Mouse (Mus musculus) heart, postnatal 25 days (tissue): Measurements from ENCODE around the gene Sox6. TPM values are rescaled to one million over a fixed set of nuclear protein-coding genes. Genes with fewer than 3 reads are reported as not detected.
"Not testable (repeated sequence)": the region's sequence is repeated elsewhere in the genome, so short reads cannot be mapped to it uniquely, and the experiment has no call there.

Source experiments
- DNase-seq: peaks from one replicate; pipeline ENCODE4 v3.0.0; 2022; ENCODE audit warnings: low spot score
- intact Hi-C: fragments of 180-260 bp; cut with DNase I; formaldehyde crosslinking; loops from one replicate; pipeline ENCODE4 v1.15.1; 2025
- total RNA-seq, 2 experiments: library from RNA; stranded (reverse); gene quantifications; 2 replicates each; pipeline ENCODE4 v1.2.3; 2021

The Sox6 gene
- total RNA-seq, 2 experiments from 2014 or later = 27.4 to 36.9 TPM

DNA sequence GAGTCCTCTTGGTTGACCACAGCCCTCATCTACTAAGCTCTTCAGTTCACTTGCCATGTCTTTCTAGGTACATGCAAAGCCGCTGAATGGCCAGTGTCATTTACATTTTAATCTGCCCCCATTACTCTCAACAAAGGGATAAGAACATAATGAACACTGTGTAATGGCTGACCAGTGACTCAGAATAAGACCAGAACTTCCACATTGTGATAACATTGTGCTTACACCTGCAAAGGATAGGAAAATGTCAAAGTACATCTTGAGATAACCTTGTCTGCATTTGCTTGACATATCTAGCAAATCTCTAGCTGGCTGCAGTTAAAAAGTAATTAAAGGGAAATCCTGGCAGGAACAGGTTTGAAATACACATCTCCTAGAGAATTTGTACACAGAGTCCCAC lies 431.1 kb downstream of the Sox6 start:
- intact Hi-C loops = no loop called here
- no peak for DNase-seq

DNA sequence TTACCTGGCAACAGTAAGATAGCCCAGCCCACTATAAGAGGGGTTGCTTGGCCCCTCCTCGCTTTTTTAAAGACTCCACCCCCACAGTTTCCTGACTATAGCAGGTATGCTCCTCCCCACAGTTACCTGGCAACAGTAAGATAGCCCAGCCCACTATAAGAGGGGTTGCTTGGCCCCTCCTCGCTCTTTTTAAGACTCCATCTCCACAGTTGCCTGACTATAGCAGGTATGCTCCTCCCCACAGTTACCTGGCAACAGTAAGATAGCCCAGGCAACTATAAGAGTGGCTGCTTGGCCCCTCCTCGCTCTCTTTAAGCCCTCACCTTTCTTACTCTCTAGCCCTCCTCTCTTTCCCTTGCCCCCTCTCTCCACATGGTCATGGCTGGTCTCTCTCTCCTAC lies 432.5 kb downstream of the Sox6 start:
- intact Hi-C loops, DNase-seq: not testable (repeated sequence)

DNA sequence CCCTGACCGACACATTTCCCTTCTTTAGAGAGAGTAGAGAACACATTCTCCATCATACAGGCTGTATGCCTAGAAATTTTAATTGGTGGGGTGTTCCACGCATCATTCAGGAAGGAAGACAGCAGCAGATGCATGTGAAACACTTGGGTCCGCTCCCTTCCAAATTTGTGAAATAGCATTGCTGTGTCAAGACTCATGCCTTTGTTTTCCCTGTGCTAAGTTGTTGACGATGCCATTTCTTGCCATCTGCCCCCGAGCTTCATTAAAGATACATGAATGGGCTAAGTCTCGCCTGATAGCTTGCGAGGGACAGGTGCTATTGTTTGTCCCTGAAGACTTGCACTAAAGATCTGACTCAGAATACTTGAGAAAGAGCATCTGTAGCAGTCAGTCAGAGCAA lies 433.7 kb downstream of the Sox6 start:
- intact Hi-C loops = no loop called here
- DNase-seq = no peak

DNA sequence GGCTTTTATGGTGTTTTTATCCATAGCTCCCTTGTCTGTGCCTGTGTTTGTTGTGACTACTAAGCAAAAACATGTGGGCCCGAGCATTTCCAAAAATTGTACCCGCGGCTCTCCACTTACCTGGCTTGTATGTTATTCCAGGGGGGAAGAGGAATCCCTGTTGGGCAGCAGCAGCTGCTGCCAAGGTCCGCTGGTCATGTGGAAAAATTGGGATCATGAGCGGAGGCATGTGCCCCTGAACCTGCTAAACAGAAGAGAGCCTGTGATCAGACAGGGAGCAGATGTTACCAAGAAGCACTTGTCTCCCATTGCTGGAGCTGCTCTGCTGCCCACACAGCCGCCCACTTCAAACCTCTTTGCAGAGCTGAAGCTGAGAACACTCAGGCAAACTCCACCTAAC lies 441.2 kb downstream of the Sox6 start:
- intact Hi-C loops = no loop called here
- no peak for DNase-seq

DNA sequence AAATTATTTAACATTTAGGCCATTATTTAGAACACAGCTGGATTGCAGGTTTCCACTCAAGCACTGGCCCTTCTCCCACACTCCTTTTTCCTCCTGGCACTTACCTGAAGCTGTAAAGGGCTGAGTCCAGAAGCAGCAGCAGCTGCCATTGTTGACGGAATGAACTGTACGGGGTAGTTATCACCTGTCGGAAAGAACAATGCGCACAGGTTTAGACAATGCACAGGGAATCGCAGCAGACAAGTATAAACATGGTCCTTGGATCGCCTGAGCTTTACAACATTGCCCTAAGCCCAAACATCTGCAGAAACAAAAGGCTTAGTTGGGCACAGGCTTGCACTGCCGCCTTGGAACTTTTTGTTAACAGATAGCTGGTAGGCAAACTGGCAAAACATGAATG lies 458.1 kb downstream of the Sox6 start:
- no peak for DNase-seq
- intact Hi-C loops = no loop called here

DNA sequence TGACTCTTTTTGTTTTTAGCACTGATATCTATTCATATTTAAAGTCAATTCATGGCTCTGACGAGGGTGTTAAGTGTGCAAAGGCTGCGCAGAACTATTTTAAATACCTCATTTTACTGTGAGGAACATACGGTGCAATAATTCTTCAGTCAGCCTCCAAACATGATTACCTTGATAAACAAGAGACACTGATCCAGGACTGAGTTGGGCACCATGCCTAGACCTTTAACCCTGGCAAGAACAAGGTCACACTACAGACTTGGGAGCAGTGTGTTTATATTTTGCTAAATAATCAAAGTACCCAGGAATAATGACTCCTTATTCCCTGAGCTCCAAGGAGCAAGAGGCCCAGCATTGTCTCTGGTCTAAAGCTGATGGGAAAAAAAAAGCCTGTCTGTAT lies 458.8 kb downstream of the Sox6 start:
- intact Hi-C loops = no loop called here
- DNase-seq = no peak

DNA sequence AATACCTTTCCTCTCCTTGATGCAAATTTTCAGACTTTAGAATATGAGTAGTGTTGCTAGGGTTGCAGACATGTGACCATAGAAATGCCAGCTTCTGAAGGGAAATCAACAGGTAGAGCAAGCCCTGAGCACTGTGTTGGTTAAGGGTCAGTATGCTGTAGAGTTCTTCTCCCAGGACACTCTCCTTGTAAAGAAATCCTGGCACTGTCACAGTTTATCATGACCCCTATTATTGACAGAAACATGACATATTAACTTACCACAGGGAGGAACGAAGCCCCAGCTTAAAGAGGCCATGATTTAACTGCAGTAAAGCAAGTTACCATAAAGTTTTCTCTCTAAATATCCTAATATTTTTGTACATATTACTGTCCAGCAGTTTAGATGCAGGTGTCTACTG lies 462.2 kb downstream of the Sox6 start:
- DNase-seq = no peak
- intact Hi-C loops = no loop called here

DNA sequence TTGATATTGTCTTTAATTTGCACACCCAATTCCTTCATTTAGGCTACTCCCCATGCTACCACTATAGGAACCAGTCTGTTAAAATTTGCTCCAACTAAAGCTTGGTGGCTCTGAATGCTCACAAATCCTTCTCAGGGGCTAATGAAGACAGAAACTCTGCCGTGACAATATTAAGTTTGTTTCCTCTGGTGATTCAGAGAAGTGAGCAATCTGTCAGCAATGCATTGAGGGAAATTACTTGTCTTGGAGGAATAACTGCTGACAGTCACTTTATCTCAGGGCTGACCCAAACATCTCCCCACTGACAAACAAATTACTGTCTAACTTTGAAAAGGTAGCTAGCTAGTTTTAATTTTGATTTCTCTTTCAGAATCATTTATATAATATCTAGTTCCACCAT lies 463.8 kb downstream of the Sox6 start:
- intact Hi-C loops = no loop called here
- no peak for DNase-seq

DNA sequence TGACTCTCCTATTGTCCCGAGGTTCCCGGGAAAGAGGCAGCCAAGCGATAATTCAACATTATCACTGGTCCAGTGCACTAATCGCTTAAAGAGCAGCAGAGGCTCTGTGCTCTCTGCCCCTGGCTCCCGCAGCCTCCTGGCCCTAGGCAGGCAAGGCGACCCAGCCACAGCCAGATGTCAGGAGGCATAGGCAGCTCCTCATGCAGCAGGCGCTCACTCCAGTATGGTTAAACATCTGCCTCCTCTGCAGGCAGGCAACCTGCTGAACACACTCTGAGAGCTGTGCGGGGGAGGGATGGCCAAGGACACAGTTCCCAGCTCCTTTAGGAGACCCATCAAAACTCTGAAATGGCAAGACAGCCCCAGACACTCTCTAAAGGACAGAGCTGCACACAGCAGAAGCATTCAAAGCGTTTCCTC lies 469.8 kb downstream of the Sox6 start:
- no peak for DNase-seq
- intact Hi-C loops = no loop called here

DNA sequence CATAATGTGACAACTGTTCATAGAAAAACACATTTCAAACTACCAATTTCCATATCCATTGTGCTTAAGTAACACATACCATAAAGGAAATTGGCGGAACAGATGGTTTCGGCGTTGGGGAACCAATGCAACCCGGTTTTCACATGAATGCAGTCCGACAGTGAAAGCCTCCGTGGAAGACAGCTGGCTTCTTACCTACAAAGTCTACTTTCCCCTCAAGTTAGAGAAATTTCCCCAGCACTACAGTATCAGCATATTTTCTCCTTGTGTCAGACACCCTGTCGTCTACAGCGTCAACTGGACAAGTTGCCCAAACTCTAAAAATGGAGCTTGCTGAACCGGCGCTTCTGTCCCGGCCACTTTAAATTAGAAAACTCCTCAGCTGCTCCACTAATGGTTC lies 470.3 kb downstream of the Sox6 start:
- intact Hi-C loops = no loop called here
- no peak for DNase-seq

DNA sequence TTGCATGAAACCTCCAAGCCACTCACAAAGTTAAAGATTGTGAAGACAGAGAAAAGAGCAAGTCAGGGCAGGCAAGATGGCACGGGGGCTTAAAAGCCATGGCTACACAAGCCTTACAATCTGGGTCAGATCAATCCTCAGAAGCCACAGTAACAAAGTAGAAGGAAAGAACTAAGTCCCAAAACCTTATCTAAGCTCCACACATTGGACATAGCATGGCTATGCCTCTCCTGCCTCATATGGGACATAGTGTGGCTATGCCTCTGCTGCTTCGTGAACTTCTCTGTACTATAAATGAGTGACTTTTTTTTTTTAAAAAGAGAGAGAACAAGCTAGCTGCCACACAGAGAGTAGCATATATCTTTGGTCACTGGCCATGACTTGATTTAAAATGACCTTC lies 471.8 kb downstream of the Sox6 start:
- intact Hi-C loops = no loop called here
- no peak for DNase-seq

DNA sequence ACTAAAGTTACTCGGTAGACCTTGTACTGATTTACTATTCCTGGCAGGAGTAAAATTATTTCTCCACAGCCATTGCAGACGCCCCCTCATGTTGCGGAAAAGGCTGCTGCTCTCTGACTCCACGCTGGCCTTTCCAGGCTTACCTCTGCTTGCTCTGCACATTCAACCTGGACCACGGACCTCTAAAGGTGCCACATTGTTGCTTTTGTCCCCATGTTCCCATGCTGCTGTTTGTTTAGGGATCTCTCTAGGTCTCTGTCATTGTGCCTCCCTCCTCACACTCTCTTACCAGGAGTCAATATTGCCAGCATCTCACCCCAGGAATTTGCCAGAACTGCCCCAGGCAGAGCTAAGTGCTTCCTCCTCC lies 473.6 kb downstream of the Sox6 start:
- intact Hi-C loops = no loop called here
- DNase-seq = no peak

DNA sequence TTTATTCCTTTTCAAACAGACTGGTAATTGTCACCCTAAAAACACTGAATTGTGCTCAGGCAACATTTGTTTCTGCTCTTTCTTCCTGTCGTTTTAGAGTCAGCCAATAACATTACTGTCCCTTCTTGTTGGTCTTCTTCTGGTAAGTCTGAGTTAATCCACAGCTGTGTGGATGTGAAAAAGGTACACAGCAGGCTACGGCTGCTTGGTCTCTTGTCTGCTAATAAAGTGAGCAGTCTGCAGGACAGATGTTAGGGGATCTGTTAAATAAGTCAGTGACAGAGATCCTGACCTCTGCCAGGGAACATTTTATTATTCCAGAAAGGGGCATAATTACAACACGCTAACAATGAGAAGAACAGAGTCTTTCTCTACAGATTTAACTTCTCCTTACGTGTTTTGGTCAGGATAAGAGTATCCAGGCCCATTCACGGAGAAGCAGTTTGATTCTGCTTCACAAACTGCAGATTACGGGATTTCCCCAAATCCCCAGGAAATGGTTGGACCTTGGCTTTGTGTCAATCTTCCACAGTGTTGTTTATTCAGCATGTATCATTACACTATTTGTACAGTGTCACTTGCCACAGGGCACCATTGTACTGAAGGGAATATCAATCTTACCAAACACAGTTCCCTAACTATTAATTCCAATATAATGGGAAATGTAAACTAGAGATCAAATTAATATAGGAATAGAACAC lies 474.1 kb downstream of the Sox6 start:
- no peak for DNase-seq
- intact Hi-C loops = no loop called here

DNA sequence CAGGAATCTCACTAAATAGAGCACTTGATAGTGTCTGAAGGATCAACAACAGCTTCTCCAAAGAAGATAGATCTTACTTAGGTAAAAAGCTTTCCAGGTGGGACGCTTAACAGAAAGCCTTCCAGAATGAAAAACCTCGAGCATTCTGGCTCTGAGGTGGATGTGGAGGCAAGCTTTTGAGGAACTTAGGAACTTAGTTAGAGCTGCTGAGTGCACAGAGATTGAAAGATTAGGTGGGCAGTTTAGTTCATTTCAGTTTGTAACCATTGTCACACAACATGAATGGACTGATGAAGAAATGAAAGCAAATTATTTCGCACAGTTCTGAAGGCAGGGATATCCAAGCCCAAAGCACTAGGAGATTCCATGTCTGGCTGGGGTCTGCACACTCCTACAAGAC lies 481.9 kb downstream of the Sox6 start:
- no peak for DNase-seq
- intact Hi-C loops = no loop called here

DNA sequence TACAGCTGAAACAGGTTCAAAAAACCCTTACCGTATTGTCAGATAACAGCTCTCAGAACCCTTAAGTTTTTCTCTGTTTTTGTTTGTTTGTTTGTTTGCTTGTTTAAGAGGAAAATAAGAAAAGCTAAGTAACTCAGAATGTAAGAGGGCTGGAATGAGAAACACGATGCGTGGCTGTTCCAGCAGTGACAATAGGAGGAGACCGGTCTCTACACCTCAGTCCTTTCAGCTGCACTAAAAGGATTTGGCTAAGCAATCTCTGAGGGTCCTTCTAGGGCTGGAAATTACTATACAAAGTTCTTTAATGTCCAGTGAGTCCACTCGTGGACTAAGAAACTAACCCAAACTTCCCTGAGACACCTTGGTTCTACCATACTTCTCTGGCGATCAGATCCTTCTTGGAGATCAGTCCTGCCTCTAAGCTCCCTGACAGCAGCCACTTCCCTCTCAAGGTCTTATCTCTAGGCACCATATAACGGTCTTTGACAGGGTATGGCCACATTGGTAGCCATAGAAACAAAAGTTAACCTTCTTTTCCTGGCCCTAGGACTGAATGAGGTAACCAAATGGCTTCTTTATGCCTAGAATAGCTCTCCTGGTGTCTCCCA lies 488.3 kb downstream of the Sox6 start:
- no peak for DNase-seq
- intact Hi-C loops = no loop called here

DNA sequence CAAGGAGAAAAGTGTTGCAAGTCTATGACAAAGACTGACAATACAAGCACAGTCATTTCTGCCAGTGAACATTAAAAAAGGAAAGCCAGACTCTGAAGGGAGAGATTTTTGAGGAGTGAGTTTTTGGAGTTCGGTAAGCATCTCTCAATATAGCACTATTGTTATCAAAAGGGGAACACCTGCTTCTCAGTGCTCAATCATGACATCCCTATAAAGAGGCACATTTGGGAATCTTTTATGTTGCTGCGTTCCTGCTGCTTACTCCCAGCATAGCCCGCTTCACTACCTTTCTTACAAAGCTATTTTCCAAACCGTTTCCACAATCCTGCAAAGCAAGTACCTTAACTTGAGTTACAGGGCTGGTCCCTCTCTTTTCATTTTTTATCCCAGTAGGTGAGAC lies 488.9 kb downstream of the Sox6 start:
- DNase-seq = no peak
- intact Hi-C loops = no loop called here

DNA sequence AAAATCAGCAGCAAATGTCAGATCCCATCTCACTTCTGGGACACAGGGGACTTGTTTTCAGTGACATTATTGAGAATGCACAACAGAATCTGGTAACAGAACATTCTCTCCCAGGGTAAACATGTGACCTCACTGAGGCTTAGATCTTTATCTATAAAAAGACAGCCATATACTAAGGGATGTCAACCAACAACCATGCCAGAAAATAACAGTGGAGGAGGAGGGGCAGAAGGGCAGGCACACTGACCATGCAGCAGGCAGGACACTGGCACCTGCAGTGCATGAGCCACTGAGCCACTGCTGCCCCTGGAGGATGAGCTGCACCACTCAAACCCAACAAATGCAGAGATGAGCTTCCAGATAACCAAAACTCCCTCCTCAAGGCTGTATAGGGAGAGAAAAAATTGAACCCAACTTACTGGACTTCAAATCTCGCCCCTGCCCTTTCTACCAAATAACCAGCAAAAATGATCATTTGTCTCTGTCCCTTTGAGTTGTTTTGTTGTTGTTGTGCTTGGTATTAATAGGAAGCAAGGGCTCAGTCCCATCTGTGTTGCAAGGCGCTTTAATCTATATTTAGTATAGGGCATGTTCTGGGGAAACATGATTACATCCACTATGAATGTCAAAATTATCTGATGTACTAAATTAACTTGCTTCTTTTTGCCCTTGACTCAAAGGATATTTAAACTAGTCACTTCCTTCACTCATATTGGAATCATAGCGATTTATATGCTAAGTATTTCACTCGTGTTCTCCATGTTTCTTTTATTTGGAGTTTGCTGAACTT lies 492.8 kb downstream of the Sox6 start:
- intact Hi-C loops = no loop called here
- no peak for DNase-seq

DNA sequence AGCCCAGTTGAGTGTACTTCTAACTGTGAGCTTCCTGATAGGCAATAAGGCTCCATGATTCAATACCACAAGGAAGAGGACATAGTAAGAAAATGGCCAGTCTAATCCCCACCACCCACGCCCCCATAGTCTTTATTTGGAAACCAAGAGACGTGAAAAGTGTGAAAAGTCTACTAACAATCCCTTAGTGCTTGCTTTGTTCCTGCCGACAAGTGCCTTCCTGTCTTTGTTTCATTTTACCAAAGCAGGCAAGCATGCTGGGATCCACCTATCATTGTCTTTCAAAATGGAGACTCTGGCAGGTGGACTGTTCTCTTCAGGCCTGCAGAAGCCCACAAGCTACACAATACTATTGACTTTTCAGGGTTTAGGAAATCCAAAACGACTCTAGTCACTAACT lies 495.0 kb downstream of the Sox6 start:
- intact Hi-C loops = no loop called here
- DNase-seq = no peak

DNA sequence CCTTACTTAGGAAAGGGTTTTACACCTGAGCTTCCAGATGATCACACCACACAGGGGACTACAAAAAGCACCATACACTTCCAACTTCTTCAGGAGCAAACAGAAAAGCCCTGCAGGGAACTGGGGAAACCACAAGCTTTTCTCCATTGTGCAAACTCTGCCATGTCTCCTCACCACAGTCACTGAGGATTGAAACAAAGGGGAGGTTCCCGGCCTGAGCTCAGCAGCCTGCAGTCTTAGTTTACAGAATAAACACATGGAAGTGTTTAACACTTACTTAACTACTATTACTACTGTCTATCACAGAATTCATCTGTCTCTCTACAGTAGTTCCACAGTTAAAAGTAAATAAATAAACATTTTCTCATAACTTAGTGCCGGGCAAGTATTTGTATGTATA lies 498.3 kb downstream of the Sox6 start:
- no peak for DNase-seq
- intact Hi-C loops = no loop called here

DNA sequence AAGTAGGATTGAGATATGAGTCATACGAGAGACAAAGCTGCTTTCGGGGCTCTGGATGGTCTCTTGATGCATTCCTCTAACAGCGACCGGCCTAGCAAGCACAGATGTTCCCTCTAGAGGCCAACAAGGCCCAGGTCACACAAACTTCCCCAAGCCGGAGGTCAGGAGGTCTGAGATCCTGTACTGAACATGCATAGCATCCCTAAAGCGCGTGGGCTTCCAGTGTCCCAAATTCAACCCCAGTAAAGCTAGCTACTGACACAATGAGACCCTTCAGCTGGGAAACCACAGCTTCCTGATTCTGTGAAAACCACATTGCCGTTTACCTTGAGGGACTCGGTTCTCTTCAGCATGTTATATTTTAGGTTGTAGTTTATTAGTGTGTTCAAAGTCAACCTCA lies 499.6 kb downstream of the Sox6 start:
- no peak for DNase-seq

DNA sequence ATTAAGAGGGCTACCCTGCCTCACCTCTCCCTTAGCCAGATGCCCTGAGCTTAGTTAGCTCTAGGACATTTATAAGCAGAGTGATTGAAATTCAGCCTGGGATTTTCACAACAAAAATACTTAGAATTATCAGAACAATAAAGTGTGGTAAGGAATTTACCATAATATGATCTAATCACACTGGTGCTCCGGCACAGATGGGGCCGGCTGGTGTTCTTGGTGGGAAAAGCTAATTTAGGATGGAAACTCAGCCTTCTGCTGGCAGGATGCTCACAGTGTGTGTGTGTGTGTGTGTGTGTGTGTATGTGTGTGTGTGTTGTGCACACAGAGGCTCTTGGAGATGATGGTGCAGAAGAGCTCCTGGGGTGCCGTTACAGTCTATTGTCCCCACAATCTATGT lies 501.0 kb downstream of the Sox6 start:
- intact Hi-C loops = no loop called here
- DNase-seq = no peak

More for the DNA sequence above, 499.6 kb downstream of the Sox6 start:
- intact Hi-C loops = no loop called here
